Mouse (Mus musculus) forebrain, embryonic 12.5 days (tissue): Measurements from ENCODE around the gene Cox4i2. TPM values are rescaled to one million over a fixed set of nuclear protein-coding genes. Genes with fewer than 3 reads are reported as not detected.

Experiments used
- ATAC-seq: fragments of 200-750 bp; cut with Nextera tagmentation; 2 replicates; pipeline ENCODE4 v1.8.0; 2017; ENCODE audit warnings: moderate TSS enrichment; ENCODE audit not compliant: low FRiP score
- H3K27ac ChIP-seq: fragments of 300-500 bp; sonication (generic); 2 replicates; pipeline ENCODE4 v1.5.1; 2016; ENCODE audit warnings: mild to moderate bottlenecking
- H3K27me3 ChIP-seq: fragments of 300-500 bp; sonication (generic); 2 replicates; pipeline ENCODE4 v1.6.1; 2016; ENCODE audit warnings: mild to moderate bottlenecking
- H3K36me3 ChIP-seq: fragments of 300-500 bp; sonication (generic); replicated peaks from 2 replicates; pipeline ENCODE4 v1.6.1; 2016; ENCODE audit warnings: mild to moderate bottlenecking
- H3K4me1 ChIP-seq: fragments of 300-500 bp; sonication (generic); 2 replicates; pipeline ENCODE4 v1.6.1; 2016
- H3K4me2 ChIP-seq: fragments of 300-500 bp; sonication (generic); 2 replicates; pipeline ENCODE4 v1.6.1; 2016; ENCODE audit warnings: mild to moderate bottlenecking, moderate library complexity
- H3K4me3 ChIP-seq: fragments of 300-500 bp; sonication (generic); replicated peaks from 2 replicates; pipeline ENCODE4 v1.5.1; 2016; ENCODE audit warnings: mild to moderate bottlenecking
- H3K9ac ChIP-seq: fragments of 300-500 bp; sonication (generic); 2 replicates; pipeline ENCODE4 v1.6.1; 2016; ENCODE audit warnings: mild to moderate bottlenecking
- H3K9me3 ChIP-seq: fragments of 300-500 bp; sonication (generic); 2 replicates; pipeline ENCODE4 v1.6.1; 2016
- WGBS: fragments of 180-500 bp; shearing (Covaris S2); methylation state at CpG from one replicate; pipeline ENCODE4 v1.1.7; 2016; 5-methylcytosine and 5-hydroxymethylcytosine counted together
- microRNA-seq: library from miRNA; unstranded; fragments of <30 nt; microRNA quantifications from one replicate; pipeline ENCODE4, GENCODE M21; 2017
- polyA plus RNA-seq: library from polyadenylated mRNA; unstranded; fragments of >200 nt; fragmentation: Nextera tagmentation; extraction: Ambion mirVana; gene quantifications from 2 replicates; pipeline ENCODE4 v1.2.1, GENCODE M21; 2016

The Cox4i2 gene
- polyA plus RNA-seq, 1 experiment from 2014 or later, result 3.1 TPM

DNA sequence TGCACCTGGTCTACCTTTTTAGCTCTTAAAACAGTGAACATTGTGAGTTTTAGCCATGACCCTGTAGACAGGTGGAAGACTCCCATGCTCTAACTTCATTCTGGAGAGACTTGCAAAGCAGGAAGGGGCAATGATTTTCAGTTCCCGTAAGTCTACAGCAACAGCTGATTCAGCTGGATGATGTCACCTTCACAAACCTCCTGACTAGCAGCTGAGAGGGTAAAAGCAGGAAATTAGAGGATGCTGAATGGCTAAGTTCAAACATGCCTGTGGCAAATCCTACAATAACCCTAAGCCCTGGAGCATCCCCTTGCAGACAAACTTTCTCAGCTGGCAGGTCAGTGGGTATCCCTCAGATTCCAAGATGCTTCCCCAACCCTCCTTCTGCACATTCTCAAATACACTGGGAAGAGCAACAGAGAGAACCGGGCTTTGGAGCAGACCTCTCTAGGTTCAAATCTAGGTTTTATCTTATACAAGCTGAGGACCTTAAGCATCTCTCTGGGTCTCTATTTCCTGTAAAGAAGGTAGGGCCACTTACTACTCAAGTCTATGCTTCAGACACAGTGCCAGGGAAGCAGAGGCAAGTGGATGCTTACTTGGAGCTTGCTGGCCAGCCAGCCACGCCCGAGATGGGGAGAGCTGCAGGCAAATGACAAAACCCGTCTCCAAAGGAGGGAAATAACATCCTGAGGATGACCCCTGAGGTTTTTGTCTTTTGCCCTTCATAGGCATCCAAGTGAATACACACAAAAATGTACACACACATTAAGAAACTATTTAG lies 56.4 kb downstream of the Cox4i2 start:
- WGBS, result 84% methylated on average over 5 of the region's 5 CpGs
- no peak for ATAC-seq

DNA sequence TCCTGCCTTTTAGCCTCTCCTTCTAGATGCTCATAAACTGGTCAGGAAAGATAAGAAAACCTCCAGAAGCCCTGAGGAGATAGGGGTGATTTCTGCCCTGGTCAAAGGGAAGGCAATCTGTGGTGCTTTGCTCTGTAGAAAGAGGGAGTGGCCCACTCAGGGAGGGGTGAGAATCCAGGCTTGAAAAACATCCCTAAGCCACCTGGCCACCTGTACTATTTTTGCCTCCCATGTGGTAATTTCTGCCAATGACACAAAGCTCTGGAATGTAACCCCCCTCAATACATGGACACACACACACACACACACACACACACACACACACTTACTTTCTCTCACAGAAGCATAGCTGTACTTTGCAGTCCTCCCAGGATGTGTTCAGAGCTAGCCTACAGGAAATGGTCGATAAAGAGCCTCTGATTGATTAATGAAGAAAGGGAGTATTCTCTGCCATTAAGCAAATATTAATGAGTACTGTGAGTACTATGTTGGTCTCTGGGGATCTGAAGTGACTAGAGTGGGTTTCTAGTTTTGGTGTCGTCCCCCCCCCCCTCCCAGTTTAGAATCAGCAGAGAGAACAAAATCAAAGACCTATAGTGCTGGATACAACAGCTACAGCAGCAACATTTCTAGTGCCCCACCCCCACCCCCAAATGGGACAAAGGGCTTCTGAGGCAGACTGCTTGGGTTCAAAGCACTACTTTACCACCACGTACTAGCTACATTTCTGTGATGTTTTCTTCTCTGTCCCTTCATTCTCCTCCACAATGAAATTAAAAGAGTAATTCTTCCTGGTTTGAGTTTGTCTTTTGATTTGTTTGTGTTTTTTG lies 57.6 kb downstream of the Cox4i2 start:
- H3K4me1 ChIP-seq, result peaks cover 20% of the 10 kb centered on the region
- 49% methylated on average over 3 of the region's 3 CpGs for WGBS

More for the DNA sequence above, 56.4 kb downstream of the Cox4i2 start:
- no peak overlapping the region for H3K4me3 ChIP-seq
- no peaks in the 10 kb centered on the region for H3K36me3 ChIP-seq
- no peak overlapping the region for H3K4me2 ChIP-seq
- no peaks in the 10 kb centered on the region for H3K9me3 ChIP-seq
- peaks cover 20% of the 10 kb centered on the region for H3K4me1 ChIP-seq
- no peak overlapping the region for H3K9ac ChIP-seq
- H3K27me3 ChIP-seq, result no peaks in the 10 kb centered on the region
- H3K27ac ChIP-seq, result no peak overlapping the region

DNA sequence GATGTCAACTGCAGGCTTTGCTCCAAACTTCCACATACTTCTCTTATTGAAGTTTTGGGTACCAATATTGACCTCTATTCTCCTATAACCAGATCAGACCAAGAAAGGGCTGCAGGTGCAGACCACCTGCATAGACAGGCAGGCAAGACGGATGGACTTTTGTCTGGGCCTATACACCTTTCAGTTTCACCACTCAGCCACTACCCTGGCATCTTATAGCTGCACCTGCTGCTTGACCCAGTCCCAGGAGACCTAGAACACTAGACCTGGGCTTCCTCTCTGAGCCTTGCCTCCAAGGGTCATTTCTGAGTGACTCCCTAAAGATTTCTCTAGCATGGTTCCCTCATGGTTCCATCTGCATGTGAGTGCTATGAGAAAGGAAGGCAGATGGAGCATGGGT lies 59.3 kb downstream of the Cox4i2 start:
- WGBS, result 79% methylated on average over 1 of the region's 1 CpGs
- ATAC-seq, result no peak

More for the DNA sequence above, 57.6 kb downstream of the Cox4i2 start:
- H3K27me3 ChIP-seq, result no peaks in the 10 kb centered on the region
- no peak for ATAC-seq
- no peak overlapping the region for H3K9ac ChIP-seq
- no peak overlapping the region for H3K4me3 ChIP-seq
- 0 out of 2 replicates have a peak, but pooled peaks cover 5% of the 10 kb centered on the region for H3K36me3 ChIP-seq
- no peak overlapping the region for H3K4me2 ChIP-seq
- 0 out of 2 replicates have a peak overlapping the region, but pooled peaks have one; percentile 36 for H3K27ac ChIP-seq
- H3K9me3 ChIP-seq, result no peaks in the 10 kb centered on the region

DNA sequence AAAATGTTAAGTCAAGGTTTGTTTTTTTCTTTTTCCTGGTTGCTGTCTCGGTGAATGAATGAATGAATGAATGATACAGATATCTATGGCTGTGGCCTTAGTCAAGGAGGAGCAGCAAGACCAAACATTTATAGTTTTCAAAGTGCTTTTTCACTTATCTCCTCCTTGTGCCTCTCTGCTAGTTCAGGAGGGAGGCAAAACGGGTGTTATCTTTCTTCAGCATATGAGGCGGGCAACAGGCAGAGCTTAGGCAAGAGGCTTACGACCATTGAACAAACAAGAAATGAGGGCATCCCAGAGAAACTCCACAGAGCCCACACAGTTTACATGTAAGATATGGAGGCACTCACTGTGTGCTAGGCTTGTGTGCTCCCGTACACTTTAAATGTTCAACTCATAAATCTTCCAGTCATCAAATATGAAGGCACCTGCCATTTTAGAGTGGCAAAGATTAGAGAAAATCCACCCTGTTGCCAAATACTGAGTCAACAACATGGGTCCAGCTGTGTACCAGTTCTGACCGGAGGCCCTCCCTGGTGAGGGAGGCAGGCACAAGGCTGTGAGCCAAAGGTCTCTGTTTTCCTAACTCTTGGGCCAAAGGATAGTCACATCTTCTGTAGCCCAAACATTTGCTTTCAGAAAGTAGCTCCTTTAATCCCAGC lies 60.4 kb downstream of the Cox4i2 start:
- Histone ChIP-seq H3K4me1 (peaks cover 42% of the 10 kb centered on the region), H3K9me3 (no peaks in the 10 kb centered on the region), H3K4me3 (no peak overlapping the region), H3K27me3 (no peaks in the 10 kb centered on the region), H3K9ac (no peak overlapping the region), H3K27ac (no peak overlapping the region), H3K36me3 (peaks cover 13% of the 10 kb centered on the region), H3K4me2 (no peak overlapping the region)
- 89% methylated on average over 6 of the region's 6 CpGs for WGBS
- ATAC-seq, result no peak

More for the DNA sequence above, 59.3 kb downstream of the Cox4i2 start:
- H3K9ac ChIP-seq, result no peak overlapping the region
- no peaks in the 10 kb centered on the region for H3K9me3 ChIP-seq
- no peak overlapping the region for H3K4me3 ChIP-seq
- H3K27me3 ChIP-seq, result no peaks in the 10 kb centered on the region
- 0 out of 2 replicates have a peak, but pooled peaks cover 5% of the 10 kb centered on the region for H3K36me3 ChIP-seq
- no peak overlapping the region for H3K27ac ChIP-seq
- no peak overlapping the region for H3K4me2 ChIP-seq
- peaks cover 35% of the 10 kb centered on the region for H3K4me1 ChIP-seq

Small RNA genes within 50 kb of the gene (microRNA-seq; reads per million reads assigned to microRNA genes)
- not detected for gene Gm23802

Other genes with a start within 250 kb of the Cox4i2 start
- gene Defb26, start 242.5 kb upstream of the Cox4i2 start, polyA plus RNA-seq, result not detected in 2 replicates
- gene Defb28, start 235.9 kb upstream of the Cox4i2 start, polyA plus RNA-seq, result not detected in 2 replicates
- not detected in 2 replicates for gene Defb29, start 214.1 kb upstream of the Cox4i2 start, polyA plus RNA-seq
- not detected in 2 replicates for gene Gm17416, start 184.8 kb upstream of the Cox4i2 start, polyA plus RNA-seq
- gene Defb21, start 181.4 kb upstream of the Cox4i2 start, polyA plus RNA-seq, result not detected in 2 replicates
- gene Defb19, start 173.9 kb upstream of the Cox4i2 start, polyA plus RNA-seq, result not detected in 2 replicates
- not detected in 2 replicates for gene Defb45, start 154.8 kb upstream of the Cox4i2 start, polyA plus RNA-seq
- not detected in 2 replicates for gene Defb36, start 149.8 kb upstream of the Cox4i2 start, polyA plus RNA-seq
- gene Defb25, start 131.1 kb upstream of the Cox4i2 start, polyA plus RNA-seq, result not detected in 2 replicates
- 0.26 and 0.38 TPM in 2 replicates for gene Rem1, start 127.2 kb upstream of the Cox4i2 start, polyA plus RNA-seq
- gene H13, start 84.7 kb upstream of the Cox4i2 start, polyA plus RNA-seq, result 128 and 131 TPM in 2 replicates
- gene Mcts2, start 67.1 kb upstream of the Cox4i2 start, polyA plus RNA-seq, result 39.5 and 41.2 TPM in 2 replicates
- 37.9 and 48.5 TPM in 2 replicates for gene Id1, start 17.9 kb upstream of the Cox4i2 start, polyA plus RNA-seq
- gene Bcl2l1, start 77.6 kb downstream of the Cox4i2 start, polyA plus RNA-seq, result 159 and 164 TPM in 2 replicates
- 133 and 156 TPM in 2 replicates for gene Tpx2, start 93.8 kb downstream of the Cox4i2 start, polyA plus RNA-seq
- not detected in 2 replicates for gene Mylk2, start 157.2 kb downstream of the Cox4i2 start, polyA plus RNA-seq
- gene Foxs1, start 179.0 kb downstream of the Cox4i2 start, polyA plus RNA-seq, result 1.6 and 1.8 TPM in 2 replicates
- gene Dusp15, start 197.5 kb downstream of the Cox4i2 start, polyA plus RNA-seq, result 0.91 and 1.5 TPM in 2 replicates
- 1.2 TPM in 2 replicates for gene Ttll9, start 208.3 kb downstream of the Cox4i2 start, polyA plus RNA-seq